Mouse (Mus musculus): ENCODE results near the gene Gm20772. TPM values are rescaled to one million over a fixed set of nuclear protein-coding genes. Genes with fewer than 3 reads are reported as not detected.

Gm20772 gene
- not detected for polyA plus RNA-seq (2017; shearing (Covaris generic))

DNA sequence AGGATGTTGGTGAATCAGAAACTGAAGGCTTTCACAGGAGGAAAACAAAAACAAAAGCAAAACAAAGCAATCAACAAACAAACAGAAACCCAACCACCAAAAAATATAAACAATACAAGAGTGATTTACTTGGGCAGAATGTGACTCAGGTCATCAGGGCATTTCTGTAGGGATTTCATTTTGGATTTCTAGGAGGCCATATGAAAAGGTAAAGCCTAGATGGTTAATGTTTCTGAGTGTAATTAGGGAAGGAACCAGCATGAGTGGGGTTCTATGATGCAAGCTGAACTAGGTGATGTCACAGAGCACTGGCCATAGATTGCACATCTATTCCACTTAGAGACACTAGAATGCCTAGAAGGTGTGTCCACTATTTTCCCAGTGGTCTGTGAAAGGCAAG lies at the start of gene Gm20772, which contains the start of gene Gm20831:
TSS of gene Gm20772 (plus strand) at position 301 of the 400 bp plus-strand sequence.
TSS of gene Gm20831 (plus strand) at position 301 of the 400 bp plus-strand sequence.

GRCm38 (mm10) chrY:17846166-17846565 lies 28.4 kb upstream of the Gm20772 start, which contains the start of gene Gm21904:
Gene Gm21904 (minus strand): TSS chrY:17846266.

Other genes with a start within 250 kb of the Gm20772 start
- not detected for gene Gm21904, start 28.5 kb upstream of the Gm20772 start, polyA plus RNA-seq (2017; shearing (Covaris generic))
- gene Gm20831, start within 50 bp of the Gm20772 start, polyA plus RNA-seq (2017; shearing (Covaris generic)) = not detected
- not detected for gene Srsy, start 62.6 kb downstream of the Gm20772 start, polyA plus RNA-seq (2017; shearing (Covaris generic))
- not detected for gene Gm21764, start 187.1 kb downstream of the Gm20772 start, polyA plus RNA-seq (2017; shearing (Covaris generic))
- gene Ssty1, start 214.4 kb downstream of the Gm20772 start, polyA plus RNA-seq (2017; shearing (Covaris generic)) = not detected